Mouse (Mus musculus): Measurements from ENCODE around the gene Ticrr.

Gene Ticrr

DNA sequence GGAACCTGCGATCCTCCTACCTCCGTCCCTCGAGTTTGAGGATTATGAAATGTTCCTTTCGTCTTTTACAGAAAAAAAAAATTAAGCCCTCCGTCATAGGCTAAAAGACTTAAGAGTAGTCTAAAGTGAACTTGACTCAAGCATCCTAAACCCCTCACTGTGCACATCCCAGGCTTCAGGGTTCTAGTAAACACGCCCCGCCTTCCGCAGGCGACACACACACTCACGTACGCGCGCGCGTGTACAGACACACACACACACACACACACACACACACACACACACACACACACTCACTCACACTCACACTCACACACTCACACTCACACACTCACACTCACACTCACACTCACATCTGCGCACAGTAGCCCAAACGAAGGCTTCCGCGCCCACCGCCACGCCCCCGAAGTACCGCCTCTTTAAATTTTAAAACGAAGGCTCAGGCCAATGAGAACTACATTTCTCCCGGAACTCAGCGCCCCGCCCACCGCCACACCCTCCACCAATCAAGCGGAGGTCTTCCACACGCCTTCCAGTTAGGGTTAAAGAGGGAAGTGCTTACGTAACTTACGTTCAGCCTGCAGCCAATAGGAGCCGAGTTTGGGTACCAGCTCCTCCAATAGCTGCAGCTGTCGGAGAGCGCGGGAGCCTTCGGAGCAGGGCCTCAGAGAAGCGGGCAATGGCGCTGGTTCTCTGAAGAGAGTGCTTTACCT, at the start of gene Ticrr:
Ticrr (plus strand) TSS at position 619 of the 713 bp plus-strand sequence.
- DNase-seq (ENCODE audit: low spot score), result peak; percentile 98

- no peak for DNase-seq (ENCODE audit: low spot score)
Observed at GRCm38 (mm10) chr7:79611901-79612300, 48.1 kb upstream of the Ticrr start.

GRCm38 (mm10) chr7:79612783-79613182, 47.2 kb upstream of the Ticrr start:
- DNase-seq (ENCODE audit: low spot score), result peak; percentile 82

- no peak for DNase-seq (ENCODE audit: low spot score)
Observed at GRCm38 (mm10) chr7:79613314-79613713, 46.7 kb upstream of the Ticrr start.

GRCm38 (mm10) chr7:79615008-79615407, 45.0 kb upstream of the Ticrr start:
- no peak for DNase-seq (ENCODE audit: low spot score)

DNA sequence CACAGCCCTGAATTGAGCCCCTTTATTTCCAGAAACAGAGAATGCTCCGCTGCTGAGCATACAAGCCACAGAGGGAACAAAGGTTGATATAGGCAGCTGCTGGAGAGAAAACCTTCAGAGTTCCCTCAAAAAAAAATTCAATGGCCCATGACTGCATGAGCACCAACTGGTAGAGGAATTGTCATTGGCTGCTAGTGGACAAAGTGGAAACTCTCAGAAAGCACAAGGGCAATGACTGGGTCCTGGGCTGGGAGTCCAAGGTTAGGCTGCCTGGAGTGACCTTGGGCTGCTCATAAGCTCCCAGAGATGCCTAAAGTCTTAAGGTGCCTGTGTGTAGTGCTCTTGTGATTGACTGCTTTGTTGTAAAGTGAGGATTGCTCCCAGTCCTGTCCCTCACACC, 44.1 kb upstream of the Ticrr start:
- DNase-seq (ENCODE audit: low spot score), result no peak

- peak; percentile 20 for DNase-seq (ENCODE audit: low spot score)
Observed at GRCm38 (mm10) chr7:79617418-79617817, 42.6 kb upstream of the Ticrr start, which contains the start of gene Rhcg. Gene Rhcg, minus strand, starts transcription at chr7:79617657.

DNA sequence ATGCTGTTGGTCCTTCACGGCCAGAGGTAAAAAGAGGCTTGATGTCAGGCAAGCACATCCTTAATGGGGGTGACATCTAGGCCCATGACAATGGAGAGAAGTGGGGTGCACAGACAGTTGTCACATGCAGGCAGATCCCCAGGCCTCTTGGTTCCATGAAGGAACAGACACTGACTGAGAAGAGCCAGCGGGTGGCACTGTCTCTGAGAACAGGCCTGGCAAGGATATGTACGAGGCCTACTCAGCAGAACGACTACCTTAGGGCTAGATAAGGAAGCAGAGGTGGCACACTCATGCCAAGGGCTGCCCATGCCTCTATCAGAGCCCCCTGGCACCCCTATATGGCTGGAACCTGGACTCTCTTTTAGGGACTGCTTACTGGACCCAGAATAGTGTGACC, 40.5 kb upstream of the Ticrr start:
- DNase-seq (ENCODE audit: low spot score), result no peak

- DNase-seq (ENCODE audit: low spot score), result no peak
Observed at GRCm38 (mm10) chr7:79623086-79623485, 36.9 kb upstream of the Ticrr start.

DNA sequence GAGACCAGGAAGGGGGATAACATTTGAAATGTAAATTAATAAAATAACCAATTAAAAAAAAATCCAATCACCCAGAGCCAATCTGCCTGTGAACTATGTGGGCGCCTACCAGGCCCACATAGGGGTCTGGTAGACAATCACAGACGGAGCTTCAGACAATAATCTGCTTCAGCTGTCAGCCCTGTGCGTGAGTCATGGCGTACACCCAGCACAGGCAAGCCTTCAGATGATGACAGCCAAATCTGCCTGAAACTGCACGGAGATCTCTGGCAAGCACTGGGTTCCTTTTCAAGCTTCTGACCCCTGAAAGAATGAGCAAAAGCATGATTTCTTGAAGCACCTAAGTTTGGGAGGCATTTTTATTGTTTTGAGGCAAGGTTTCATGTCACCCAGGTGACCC, 33.8 kb upstream of the Ticrr start:
- DNase-seq (ENCODE audit: low spot score), result no peak

- no peak for DNase-seq (ENCODE audit: low spot score)
Observed at GRCm38 (mm10) chr7:79628271-79628913, 31.6 kb upstream of the Ticrr start.

DNA sequence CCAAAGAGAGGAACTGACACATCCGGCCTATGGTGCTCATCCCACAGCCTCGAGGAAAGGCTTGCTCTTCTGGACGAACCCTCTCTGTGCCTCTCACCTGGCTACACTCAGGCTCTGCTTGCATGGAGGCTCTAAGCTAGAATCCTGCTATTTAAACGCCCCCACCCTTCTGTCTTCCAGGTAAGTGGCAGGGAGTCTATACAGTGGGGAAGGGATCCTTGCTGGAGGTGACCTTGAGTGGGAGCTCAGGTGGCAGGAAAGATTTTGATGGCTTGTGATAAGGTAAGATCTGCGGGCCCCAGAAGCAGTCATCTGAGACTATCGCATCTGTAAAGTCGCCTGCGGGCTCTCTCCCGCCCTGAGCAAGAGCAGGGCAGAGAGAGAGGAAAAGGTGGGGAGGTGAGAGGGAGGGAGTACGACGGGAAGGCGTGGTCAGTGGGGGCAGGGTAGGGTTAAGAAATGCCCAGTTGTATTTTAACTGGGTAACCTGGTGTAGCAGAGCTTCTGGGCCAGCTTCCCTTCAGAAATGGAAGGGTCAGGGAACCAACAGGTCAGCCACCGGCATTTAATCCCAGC, 28.1 kb upstream of the Ticrr start:
- DNase-seq (ENCODE audit: low spot score), result no peak

- no peak for DNase-seq (ENCODE audit: low spot score)
Observed at GRCm38 (mm10) chr7:79647233-79647632, 12.8 kb upstream of the Ticrr start.

- peak; percentile 51 for DNase-seq (ENCODE audit: low spot score)
Observed at GRCm38 (mm10) chr7:79649005-79649404, 11.0 kb upstream of the Ticrr start.

DNA sequence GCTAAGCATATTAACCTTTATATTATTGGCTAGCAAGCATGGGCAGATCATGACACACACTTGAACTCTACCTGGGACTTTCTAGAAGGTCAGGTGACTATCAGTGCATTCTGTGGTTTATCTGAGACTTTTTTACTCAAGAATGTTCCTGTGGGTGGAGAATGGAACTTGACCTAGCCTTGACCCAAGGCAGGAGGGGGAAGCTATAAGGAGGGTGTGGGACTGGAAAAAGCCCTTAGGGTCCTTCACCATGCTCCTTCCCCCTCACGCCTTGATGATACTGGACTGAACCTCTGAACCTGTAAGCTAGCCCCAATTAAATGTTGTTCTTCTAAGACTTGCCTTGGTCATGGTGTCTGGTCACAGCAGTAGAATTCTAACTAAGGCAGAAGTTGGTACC, 5.8 kb upstream of the Ticrr start:
- no peak for DNase-seq (ENCODE audit: low spot score)

DNA sequence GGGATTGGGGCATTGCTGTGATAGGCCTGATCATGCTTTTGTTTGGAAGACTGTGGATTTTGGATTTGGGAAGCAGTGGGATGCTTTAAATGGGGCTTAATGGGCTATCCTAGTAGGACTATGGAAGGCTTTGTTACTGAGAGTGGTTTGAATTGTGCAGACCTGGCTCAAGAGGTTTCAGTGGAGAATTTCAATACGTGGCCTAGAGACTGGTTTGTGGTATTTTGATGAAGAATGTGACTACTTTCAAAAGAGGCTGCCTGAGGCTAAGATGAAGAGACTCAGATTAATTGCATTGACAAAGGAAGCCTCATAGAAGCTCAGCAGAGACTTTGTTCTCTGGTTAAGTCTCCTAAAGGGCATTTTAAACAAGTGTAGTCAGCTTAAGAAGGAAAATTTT, 5.4 kb upstream of the Ticrr start:
- no peak for DNase-seq (ENCODE audit: low spot score)

- DNase-seq (ENCODE audit: low spot score), result peak; percentile 20
Observed at GRCm38 (mm10) chr7:79660291-79661150, 525 bp downstream of the Ticrr start.

- DNase-seq (ENCODE audit: low spot score), result peak; percentile 32
Observed at GRCm38 (mm10) chr7:79661253-79661890, 1.4 kb downstream of the Ticrr start.

DNA sequence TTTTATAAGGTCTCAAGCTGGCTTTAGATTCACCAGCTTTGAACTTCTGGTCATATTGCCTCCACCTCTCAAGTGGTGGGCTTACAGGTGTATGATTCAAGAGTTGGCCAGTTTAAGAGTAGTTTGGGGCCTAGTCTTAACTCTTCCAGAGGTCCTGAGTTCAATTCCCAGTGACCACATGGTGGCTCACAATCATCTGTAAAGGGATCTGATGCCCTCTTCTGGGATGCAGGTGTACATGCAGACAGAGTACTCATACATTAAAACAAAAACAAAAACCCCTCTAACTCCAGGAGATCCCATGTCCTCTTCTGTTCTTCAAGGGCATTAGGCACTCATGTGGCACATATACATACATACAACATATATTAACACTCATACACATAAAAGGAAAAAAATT, 6.7 kb downstream of the Ticrr start:
- DNase-seq (ENCODE audit: low spot score), result no peak

- no peak for DNase-seq (ENCODE audit: low spot score)
Observed at GRCm38 (mm10) chr7:79670900-79671604, 11.1 kb downstream of the Ticrr start.

DNA sequence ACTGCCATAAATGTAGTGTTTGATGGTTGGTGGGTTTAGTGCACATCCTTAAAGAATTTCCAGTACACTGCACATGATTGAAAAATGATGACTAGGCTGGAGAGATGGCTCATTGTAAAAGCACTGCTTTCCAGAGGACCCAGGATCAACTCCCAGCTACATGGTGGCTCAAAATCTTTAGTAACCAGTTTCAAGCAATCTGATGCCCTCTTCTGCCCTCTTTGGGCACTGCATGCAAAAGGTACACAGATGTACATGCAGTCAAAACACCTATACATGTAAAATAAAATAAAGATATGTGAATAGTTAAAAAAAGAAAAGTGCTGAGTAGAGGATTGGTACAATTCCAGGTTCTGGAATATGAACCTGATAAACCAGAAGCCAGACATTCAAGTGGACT, 19.2 kb downstream of the Ticrr start:
- no peak for DNase-seq (ENCODE audit: low spot score)
